Mouse (Mus musculus): ENCODE data around the gene Capn8.

Capn8 gene

DNA sequence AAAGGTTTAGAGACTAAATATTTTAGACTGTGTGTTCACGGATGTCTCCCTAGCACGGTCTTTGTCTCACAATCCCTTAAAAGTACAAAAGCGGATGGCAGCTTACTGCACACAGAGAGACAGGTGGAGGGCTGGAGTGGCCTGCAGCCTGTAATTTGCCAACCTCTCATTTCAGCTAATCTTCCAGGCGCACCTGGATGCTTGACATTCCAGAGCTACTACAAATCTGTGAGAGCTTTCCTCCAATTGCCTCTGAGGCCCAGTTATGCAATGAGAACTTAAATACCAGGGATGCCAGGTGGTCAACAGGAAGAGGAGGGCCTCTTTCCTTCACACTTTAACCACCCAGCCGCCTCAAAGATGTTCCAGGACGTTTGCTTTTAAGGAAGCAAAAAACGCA is 114.8 kb downstream of the Capn8 start:
- DNase-seq (ENCODE audit: low spot score): no peak

Measured in ovary, postnatal 10 days (tissue).